In genomic region chr2:170365676-170366075, GRCm38 (mm10) we compare ENCODE assay signal across 15 mouse cellular contexts.
"Had no signal": no experiment of that assay in that cellular context is flagged by ENCODE, and none has a peak within 500 bp of the region (broad histone marks: within the 10 kb centered on the region; RNA-seq: fewer than 3 reads in every experiment).

No protein-coding gene starts in this region.

- H3K27me3 ChIP-seq: liver, embryonic 13.5 days; liver, embryonic 15.5 days; megakaryocyte, embryonic 14.5 days; midbrain, embryonic 13.5 days; midbrain, embryonic 15.5 days; neural tube, embryonic 12.5 days; stomach, embryonic 15.5 days had no signal

- H3K9me3 ChIP-seq: liver, embryonic 13.5 days; liver, embryonic 15.5 days; megakaryocyte, embryonic 14.5 days; midbrain, embryonic 13.5 days; midbrain, embryonic 15.5 days; neural tube, embryonic 12.5 days; stomach, embryonic 15.5 days had no signal

- H3K4me2 ChIP-seq: liver, embryonic 13.5 days; liver, embryonic 15.5 days; midbrain, embryonic 11.5 days; midbrain, embryonic 13.5 days; midbrain, embryonic 15.5 days; neural tube, embryonic 12.5 days; stomach, embryonic 15.5 days had no signal

- H3K27ac ChIP-seq: liver, embryonic 15.5 days; macrophage; midbrain, embryonic 13.5 days; midbrain, embryonic 15.5 days; neural tube, embryonic 12.5 days had no signal

- H3K36me3 ChIP-seq: liver, embryonic 13.5 days; liver, embryonic 15.5 days; midbrain, embryonic 13.5 days; midbrain, embryonic 15.5 days; neural tube, embryonic 12.5 days; stomach, embryonic 15.5 days had no signal

- H3K4me1 ChIP-seq: liver, embryonic 15.5 days; megakaryocyte, embryonic 14.5 days; midbrain, embryonic 13.5 days; midbrain, embryonic 15.5 days; neural tube, embryonic 12.5 days had no signal

- H3K9ac ChIP-seq: liver, embryonic 13.5 days; liver, embryonic 15.5 days; liver, postnatal 0 days; midbrain, embryonic 13.5 days; midbrain, embryonic 15.5 days; neural tube, embryonic 12.5 days; stomach, embryonic 15.5 days had no signal

- ATAC-seq: liver, postnatal 0 days; midbrain, embryonic 13.5 days; midbrain, embryonic 15.5 days had no signal

- H3K4me3 ChIP-seq: liver, embryonic 13.5 days; liver, embryonic 15.5 days; megakaryocyte, embryonic 14.5 days; midbrain, embryonic 13.5 days; midbrain, embryonic 15.5 days; neural tube, embryonic 12.5 days; stomach, embryonic 15.5 days had no signal

- DNase-seq: liver, embryonic 13.5 days; liver, postnatal 0 days; lung, postnatal 14 days; right cerebral cortex, postnatal 14 days; thymus, adult 2 months; thymus, postnatal 25 days; thymus, postnatal 4 days had no signal
